Mouse (Mus musculus): Measurements from ENCODE around the gene Atp5s. TPM values are rescaled to one million over a fixed set of nuclear protein-coding genes. Genes with fewer than 3 reads are reported as not detected.

Atp5s gene
- 10 to 100 TPM; 28.0 to 35.9 TPM for total RNA-seq (2021)

DNA sequence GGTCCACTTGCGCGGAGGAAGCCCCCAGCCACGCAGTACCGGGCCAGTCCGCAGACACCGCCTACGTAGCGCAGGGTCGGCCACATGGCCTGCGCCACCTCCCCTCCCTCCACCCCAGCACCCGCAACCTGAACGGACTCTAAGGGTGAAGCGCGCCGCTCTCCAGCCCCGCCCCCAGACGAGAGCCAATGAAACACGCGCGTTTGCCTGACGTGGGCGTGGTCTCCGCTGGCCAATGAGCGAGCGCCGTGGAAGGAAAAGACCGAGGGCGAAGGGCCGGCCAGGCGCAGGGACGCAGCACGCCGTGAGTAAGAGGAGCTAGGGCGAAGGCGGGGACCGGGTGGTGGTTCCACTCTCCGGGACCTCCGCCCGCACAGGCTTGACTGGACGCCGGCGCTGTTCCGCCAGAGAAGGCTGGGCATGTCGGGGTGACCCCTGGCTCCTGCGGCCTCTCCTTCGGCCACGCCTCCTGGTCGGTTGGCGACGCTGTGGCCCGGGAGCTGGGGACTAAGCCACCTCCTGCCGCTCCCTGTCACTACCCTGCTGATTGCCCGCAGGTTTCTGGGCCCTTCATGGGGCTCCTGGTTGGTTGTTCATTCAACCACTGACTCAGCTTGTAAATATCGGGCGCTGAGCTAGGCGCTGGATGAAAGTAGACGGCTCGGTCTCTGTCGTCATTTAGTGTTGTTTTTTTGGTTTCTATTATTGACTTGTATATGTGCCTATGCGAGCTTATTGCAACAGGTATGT lies at the start of gene Atp5s, which contains the start of gene L2hgdh:
Atp5s (plus strand) TSS at position 240 of the 750 bp plus-strand sequence.
L2hgdh (minus strand) TSS at position 163 of the 750 bp plus-strand sequence.
- DNase-seq (ENCODE audit: low spot score in 2 of 2): peak; percentile 96 to 97
- intact Hi-C loops (cut with DNase I): no loop called here

DNA sequence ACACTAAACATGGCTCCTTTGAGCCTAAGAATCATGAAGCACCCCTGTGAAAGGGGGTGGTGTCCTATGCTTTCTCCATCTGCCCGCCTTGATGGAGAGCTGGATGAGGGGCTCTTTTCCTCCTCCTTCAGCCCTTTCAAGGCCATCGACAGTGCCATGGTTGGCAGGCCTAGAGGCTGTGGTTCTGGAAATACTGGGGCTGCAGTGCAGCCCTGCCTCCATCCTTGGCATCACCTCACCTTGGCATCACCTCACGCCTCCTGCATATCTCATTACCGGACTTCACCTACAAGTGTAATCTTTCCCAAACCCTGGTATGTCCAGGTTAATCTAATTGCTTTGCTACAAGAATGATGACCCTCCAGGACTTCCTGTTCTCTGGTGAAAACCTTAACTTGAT lies 48.6 kb upstream of the Atp5s start:
- intact Hi-C loops (cut with DNase I): no loop called here
- DNase-seq (ENCODE audit: low spot score in 2 of 2): no peak

DNA sequence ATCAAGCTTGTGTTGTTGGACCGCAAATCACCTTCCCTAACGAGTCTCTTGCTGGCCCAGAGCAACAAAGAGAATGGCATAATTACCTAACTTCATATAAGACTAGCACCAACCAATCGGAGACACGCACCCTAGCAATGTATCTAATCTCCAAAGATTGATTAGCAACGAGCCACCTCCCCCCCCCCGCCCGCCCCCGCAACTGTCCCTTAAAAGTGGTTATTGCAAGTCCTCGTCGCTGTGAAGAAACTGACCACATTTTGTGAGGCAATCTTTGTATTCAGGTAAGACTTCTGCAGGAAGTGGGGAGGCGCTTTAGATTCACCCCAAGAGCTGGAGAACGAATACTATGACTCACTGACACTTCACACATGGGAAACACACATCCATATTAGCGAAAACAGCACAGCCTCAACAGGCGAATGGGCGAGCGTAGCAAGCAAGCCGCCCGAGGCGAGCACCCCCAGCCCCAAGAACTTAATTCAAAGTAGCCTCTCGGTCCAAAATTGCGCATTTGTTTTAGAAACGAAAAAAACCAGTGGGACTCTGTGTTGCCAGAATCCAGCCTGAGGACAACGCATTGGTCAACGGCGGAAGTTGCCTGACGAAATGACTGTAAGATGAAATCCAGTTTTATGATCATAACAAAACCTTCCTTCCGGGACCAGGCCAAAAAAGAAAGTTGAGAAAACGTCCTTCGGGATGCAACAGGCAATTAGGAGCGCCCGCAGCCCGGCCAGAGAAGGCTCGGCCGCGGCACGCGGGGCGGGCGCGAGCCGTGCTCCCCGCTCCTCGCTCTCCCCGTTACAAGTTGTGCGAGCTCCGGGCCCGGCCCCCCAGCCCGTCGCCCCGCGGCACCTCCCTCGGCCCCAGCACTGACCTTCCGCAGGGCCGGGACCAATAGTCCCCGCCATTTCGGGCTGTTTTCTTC lies 43.9 kb upstream of the Atp5s start:
- intact Hi-C loops (cut with DNase I): loop anchor here (5.0 kb wide), 3 partner anchors 34 to 309 kb away; partner anchors contain the start of genes Arf6, Gm9887 and Vcpkmt
- DNase-seq (ENCODE audit: low spot score in 2 of 2): peak; percentile 25 to 53

DNA sequence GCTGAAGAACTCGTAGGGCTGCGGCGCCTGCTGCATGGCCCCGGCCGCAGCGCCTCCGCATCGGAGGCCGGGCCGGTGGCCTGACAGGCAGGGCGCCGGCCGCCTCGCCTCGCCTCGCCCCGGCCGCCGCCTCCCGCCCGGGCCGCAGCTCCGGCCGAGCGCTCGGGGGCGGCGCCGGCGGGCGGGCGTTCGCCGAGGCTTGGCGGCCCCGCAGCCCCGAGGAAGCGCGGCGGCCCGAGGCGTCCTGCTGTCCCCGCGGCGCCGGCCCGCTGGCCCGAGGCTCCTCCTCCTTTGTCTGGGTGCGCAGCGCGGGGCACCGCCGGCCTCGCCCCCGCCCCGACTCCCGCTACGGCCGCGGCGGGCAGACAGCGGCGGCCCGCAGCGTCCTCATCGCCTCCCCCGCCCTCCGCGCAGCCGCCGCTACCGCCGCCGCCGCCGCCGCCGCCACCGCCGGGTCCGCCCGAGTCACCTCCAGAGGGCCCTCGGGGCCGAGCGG lies 43.1 kb upstream of the Atp5s start, which contains the start of gene Sos2:
Sos2 (minus strand) TSS at position 287 of the 496 bp plus-strand sequence.
- intact Hi-C loops (cut with DNase I): loop anchor here (5.0 kb wide), 3 partner anchors 34 to 309 kb away; partner anchors contain the start of genes Arf6, Gm9887 and Vcpkmt
- DNase-seq (ENCODE audit: low spot score in 2 of 2): peak; percentile 29 to 63

DNA sequence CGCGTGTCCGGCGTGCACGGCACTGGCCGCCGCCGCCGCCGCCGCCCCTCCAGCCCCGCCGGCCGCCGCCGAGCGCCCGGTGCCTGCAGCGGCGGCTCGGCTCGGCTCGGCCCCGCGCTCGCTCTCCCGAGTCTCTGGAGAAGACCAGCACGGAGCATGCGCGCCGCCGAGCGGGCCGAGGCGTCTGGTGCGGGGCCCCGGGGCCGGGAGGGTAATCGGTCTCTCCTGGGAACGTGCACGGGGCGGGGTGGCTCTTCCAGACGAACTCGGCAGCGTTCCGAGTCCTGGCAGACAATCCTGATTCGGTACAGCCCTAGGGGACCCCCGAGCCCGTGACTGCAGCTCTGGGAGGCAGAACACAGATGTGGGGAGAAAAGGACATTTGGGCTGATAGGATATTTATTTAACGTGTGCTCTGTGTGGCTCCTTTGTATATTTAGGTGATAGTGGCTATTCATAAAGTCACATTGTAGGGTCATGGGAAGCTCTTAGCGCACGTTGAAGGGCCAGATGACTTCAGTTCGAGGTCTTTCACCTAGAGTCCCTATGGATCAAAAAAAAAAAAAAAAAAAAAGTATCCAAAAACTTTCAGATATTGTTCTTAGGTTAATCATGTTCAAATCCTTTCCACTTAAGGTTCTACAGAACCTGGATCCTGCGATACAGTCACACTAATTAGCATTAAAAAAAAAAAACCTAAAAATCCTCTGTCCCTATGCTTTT lies 42.5 kb upstream of the Atp5s start:
- intact Hi-C loops (cut with DNase I): loop anchor here (5.0 kb wide), 3 partner anchors 35 to 310 kb away; partner anchors contain the start of genes Arf6, Gm9887 and Vcpkmt
- DNase-seq (ENCODE audit: low spot score in 2 of 2): peak; percentile 73 to 74

DNA sequence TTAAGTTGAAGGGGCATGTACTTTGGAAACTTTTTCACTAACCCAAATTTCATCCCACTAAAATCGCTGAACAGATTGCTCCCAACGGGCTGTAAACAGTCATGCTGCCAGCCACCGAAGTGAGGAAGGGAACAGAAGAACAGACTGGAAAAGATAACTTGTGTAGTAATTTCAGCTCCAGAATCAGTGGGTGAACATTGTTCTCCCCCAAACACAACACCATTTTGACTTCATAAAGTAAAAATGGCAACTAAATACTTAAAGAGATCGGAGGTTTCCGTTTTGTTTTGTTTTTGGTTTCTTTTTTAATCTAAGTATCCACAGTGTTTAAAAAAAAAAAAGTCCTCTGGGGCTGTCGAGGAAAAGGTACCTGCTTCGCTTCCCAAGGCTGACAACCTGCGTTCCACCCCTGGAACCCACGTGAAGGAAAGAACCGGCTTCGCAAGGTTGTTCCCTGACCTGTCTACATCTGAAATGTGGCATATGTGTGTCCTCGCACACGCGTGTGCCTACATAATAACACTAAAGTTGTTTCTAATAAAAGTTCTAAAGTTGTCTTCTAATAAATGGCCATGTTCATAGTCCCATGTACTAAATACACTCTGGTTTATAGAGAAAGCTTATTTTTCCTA lies 41.8 kb upstream of the Atp5s start:
- no peak for DNase-seq (ENCODE audit: low spot score in 2 of 2)
- intact Hi-C loops (cut with DNase I): loop anchor here (5.0 kb wide), 3 partner anchors 36 to 311 kb away; partner anchors contain the start of genes Arf6, Gm9887 and Vcpkmt

DNA sequence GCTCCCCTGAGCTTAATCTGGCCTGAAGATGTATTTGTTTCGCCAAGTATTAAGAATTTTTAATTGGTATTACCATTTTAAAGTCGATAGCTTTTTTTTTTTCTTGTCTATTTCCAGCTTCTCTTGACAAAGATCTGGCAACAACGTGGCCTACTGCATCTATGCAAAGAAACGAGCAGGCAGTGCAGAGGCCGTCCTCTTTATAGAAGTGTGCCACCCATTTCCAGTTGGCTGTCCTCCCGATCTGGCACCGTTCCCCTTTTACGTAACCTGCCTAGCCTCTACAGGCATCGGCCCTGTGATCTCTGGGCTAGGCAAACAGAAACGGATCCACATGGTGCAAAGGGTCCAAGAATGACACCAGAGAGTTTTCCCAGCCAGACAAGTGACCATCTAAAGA lies 41.2 kb upstream of the Atp5s start:
- DNase-seq (ENCODE audit: low spot score in 2 of 2): peak; percentile 29 to 65
- intact Hi-C loops (cut with DNase I): loop anchor here (5.0 kb wide), 3 partner anchors 36 to 311 kb away; partner anchors contain the start of genes Arf6, Gm9887 and Vcpkmt

DNA sequence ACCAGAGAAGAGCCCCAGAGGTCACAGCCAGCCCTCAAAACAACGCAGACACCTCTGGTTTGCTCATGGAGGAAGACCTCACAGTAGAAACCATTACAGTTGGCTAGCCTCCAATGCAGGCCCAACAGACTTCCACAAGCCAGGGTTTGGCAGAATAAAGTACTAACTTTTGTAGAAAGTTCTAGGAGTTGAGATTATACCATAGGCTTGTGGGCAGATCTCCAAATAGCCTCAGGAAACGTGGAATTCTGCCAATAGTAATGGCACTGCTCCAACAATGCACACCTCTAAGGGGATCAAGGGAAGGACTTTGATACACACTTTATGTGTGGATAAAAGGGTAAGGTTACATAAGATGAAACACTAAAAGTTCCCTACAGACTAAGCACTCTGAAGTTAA lies 36.4 kb upstream of the Atp5s start:
- DNase-seq (ENCODE audit: low spot score in 2 of 2): no peak
- intact Hi-C loops (cut with DNase I): no loop called here

DNA sequence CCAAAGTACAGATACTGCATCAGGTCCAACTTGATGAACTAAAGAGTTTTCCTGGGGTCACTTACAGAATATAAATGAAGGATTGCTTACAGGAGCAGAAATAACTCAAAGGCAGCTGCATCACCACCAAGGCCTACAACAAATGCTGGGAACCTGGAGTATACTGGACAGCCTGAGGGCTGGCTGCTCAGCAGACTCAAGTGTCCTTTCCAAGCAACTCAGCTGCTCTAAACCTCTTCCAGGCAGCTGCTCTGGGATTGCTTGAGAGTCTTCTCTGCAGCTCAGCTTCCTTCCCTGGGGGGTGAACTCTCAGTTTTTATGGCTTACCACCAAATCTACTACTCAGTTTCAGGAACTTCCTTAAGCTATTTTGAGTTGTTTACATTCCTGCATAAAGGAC lies 35.7 kb upstream of the Atp5s start:
- DNase-seq (ENCODE audit: low spot score in 2 of 2): no peak

DNA sequence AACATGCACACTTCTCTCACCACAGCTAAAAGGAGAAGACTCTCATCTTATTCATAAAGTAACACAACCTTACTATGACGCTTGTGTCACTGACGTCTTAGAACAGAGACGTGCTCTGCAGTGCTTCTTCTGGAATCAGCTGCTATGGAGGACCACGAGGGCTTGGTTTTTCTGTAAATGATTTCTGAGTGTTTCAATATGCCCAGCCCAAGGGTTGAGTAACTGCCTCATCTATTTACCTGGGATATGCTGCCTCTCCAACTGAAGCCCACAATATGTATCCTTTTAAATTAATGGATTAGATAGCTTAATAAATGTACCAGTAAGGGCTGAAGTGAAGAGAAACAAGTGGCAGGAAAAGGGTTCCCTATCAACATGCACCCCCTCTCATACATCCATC lies 34.0 kb upstream of the Atp5s start:
- intact Hi-C loops (cut with DNase I): no loop called here
- DNase-seq (ENCODE audit: low spot score in 2 of 2): no peak

More for the DNA sequence above, 35.7 kb upstream of the Atp5s start:
- intact Hi-C loops (cut with DNase I): no loop called here

DNA sequence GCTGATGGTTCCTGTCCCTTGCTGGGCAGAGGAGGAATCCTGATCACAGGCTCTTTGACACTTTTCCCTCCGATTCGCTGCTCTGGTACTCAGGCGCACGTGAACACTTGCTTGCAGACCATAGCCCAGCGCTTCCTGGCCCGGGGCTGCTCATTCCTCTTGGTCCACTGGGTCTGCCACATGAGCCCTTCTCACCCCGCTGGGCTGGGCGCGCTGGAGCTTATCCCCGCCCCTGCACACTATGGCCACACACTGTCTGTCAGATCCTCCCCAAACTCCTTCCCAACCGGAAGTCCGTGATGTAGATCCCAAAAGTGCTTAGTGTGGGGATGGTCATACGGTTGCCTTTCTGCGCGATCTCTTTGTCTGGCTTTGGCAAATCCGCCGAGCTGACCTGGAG lies 31.3 kb upstream of the Atp5s start:
- intact Hi-C loops (cut with DNase I): no loop called here
- no peak for DNase-seq (ENCODE audit: low spot score in 2 of 2)

DNA sequence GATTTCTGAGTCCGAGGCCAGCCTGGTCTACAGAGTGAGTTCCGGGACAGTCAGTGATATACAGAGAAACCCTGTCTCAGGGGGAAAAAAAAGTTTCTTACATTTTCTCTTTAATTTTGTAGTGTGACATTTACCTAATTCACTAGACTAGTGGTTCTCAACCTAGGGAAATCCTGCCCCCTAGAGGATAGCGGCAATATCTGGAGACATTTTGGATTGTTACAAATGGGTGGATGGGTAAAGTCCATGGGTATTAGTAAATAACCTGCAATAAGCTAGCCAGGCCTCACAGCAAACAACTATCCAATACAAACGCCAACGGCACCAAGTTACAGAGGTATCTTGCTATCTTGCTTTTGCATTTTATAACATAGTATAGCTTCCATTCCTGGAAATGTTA lies 28.0 kb upstream of the Atp5s start:
- intact Hi-C loops (cut with DNase I): loop anchor here (5.0 kb wide), 2 partner anchors 114 to 344 kb away; partner anchors contain the start of gene Vcpkmt
- peak; percentile 16 to 44 for DNase-seq (ENCODE audit: low spot score in 2 of 2)

DNA sequence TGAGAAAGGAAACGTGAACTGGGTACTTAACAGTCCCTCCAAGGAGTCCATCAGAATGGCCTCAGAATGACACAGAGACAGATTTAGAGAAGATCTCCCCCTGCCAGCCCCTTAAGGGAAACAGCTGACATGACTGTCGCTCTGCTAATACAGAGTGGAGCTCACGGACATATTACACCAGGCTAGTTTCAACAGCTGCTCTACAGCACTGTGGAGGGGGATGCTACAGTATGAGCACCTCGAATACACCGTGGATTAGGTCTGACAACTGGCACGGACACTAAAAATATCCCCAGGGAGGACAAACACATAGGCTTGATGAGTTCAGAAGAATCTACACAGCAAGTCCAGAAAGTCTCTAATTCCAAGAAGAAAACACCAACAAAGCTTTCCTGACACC lies 26.4 kb upstream of the Atp5s start:
- intact Hi-C loops (cut with DNase I): loop anchor here (5.0 kb wide), 2 partner anchors 116 to 346 kb away; partner anchors contain the start of gene Vcpkmt

DNA sequence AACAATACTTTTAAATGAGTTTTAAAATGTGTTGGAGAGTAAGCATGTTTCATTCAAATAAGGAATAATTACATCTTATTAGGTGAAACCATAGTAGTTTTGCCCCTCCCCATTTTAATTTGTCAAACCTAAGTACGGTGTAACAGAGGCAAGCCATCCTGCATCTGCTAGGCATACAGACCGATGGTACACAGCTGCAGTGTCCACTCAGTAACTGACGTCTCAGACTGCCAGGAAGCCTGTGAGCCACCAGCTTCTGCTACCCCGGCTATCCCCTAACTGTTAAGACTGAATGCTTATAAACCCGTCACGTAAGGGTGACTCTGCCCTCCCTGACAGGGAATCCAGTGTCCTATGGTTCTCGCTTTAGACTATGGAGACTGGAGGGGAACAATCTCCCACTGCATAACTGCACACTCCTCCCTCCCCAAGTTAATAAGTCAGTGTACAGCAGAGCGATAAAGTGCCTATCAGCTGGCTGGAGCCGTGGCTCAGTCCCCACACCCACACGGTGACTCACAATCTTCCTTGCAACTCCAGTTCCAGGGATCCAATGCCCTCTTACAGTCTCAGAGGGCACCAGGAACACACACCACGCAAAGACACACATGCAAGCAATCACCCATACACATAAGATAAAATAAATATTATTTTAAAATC lies 19.8 kb upstream of the Atp5s start:
- DNase-seq (ENCODE audit: low spot score in 2 of 2): no peak
- intact Hi-C loops (cut with DNase I): loop anchor here (1.0 kb wide), 1 partner anchor 15 kb away; no protein-coding TSS in a partner anchor

More for the DNA sequence above, 26.4 kb upstream of the Atp5s start:
- DNase-seq (ENCODE audit: low spot score in 2 of 2): no peak

DNA sequence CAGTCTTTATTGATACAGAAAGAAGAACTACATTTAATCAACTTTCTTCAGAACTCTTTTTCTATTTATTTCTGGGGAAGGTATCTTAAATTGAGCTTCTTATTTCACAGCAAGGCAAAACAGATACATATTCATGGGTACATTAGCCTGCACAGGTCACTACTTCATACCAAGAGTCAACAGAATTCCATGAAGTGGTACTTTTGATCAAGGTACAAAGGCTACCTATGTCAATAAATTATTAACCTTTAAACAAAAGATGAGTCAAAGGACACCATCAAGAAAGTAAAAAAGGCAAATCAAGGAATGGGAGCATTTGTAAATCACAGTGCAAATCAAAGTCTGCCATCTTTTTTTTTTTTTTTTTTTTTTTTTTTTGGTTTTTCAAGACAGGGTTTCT lies 11.1 kb upstream of the Atp5s start:
- intact Hi-C loops (cut with DNase I): no loop called here
- DNase-seq (ENCODE audit: low spot score in 2 of 2): no peak

DNA sequence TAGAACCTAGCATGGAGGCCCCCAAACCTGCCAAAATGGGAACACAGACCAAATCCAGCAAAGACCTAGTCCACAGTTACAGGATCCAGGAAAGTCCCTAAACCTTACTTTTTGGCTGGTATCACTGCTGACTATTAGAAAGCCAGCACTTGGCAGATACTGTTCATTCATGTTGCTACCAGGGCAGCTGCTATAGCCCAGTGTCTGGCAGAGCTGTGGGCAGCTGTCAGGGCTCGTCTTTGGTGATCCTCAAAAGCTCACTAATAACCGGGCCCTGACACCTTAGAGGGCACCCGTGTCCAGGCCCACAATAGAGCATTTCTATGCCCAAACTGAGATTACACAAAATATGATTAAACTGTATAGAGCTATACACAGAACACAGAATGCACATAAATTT lies 1.9 kb upstream of the Atp5s start:
- intact Hi-C loops (cut with DNase I): no loop called here
- DNase-seq (ENCODE audit: low spot score in 2 of 2): no peak

DNA sequence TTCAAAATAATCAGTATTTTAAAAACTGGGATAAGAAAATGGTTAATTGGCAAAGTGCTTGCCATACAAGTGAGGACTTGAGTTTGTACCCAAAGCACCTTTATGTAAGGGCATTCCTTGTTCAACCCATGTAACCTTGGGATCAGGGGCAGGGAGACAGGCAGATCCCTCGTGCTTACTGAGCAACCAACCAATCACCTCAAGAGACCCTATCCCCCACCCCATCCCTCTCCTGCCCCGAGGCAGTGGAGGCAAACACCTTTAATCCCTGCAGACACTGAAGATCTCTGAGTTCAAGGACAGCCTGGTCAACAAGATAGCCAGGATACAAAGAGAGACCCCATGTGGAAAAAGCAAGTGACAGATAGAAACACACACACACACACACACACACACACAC lies 1.4 kb upstream of the Atp5s start:
- intact Hi-C loops (cut with DNase I): no loop called here
- no peak for DNase-seq (ENCODE audit: low spot score in 2 of 2)
